Mouse (Mus musculus) olfactory bulb, adult 2 months (tissue): ENCODE results near the gene Atp11a. TPM values are rescaled to one million over a fixed set of nuclear protein-coding genes. Genes with fewer than 3 reads are reported as not detected.

Experiments
- H3K27ac ChIP-seq: fragments of 200-500 bp; 2 replicates; pipeline ENCODE4 v1.5.1; 2012; ENCODE audit warnings: low read depth, low read length; ENCODE audit not compliant: insufficient read depth
- H3K4me1 ChIP-seq: fragments of 200-500 bp; 2 replicates; pipeline ENCODE4 v1.6.1; 2012; ENCODE audit warnings: low read length; ENCODE audit not compliant: control insufficient read depth, insufficient read depth
- H3K4me3 ChIP-seq: fragments of 200-500 bp; 2 replicates; pipeline ENCODE4 v1.5.1; 2012; ENCODE audit warnings: mild to moderate bottlenecking, low read depth, low read length, moderate library complexity; ENCODE audit not compliant: insufficient read depth
- CTCF ChIP-seq: fragments of 200-500 bp; IDR thresholded peaks from 2 replicates; pipeline ENCODE4 v1.5.1; 2012; ENCODE audit warnings: low read depth, mild to moderate bottlenecking, low read length, moderate library complexity; ENCODE audit not compliant: insufficient read depth
- POLR2A ChIP-seq: fragments of 200-500 bp; IDR thresholded peaks from 2 replicates; pipeline ENCODE4 v1.6.1; 2012; ENCODE audit warnings: mild to moderate bottlenecking, low read depth, low read length, moderate library complexity; ENCODE audit not compliant: insufficient read depth
- WGBS: fragments of 180-500 bp; shearing (Covaris S2); methylation state at CpG from one replicate; pipeline ENCODE4 v1.1.7; 2018; 5-methylcytosine and 5-hydroxymethylcytosine counted together
- polyA plus RNA-seq: library from polyadenylated mRNA; stranded (reverse); fragments of >200 nt; gene quantifications from 2 replicates; pipeline ENCODE4 v1.2.4, GENCODE M21; 2012; ENCODE audit warnings: low replicate concordance; ENCODE audit not compliant: missing spikeins, insufficient read depth, insufficient read length

Atp11a gene
- polyA plus RNA-seq, 1 experiment, result not detected

- WGBS, result 92% methylated on average over 5 of the region's 5 CpGs
- Histone ChIP-seq H3K4me1 (no peaks in the 10 kb centered on the region), H3K27ac (0 out of 2 replicates have a peak overlapping the region, but pooled peaks have one; percentile 9), H3K4me3 (no peak overlapping the region)
- TF ChIP-seq POLR2A (no peak), CTCF (no peak)
These were observed 148.3 kb downstream of the Atp11a start for GRCm38 (mm10) chr8:12905122-12905521.

- Histone ChIP-seq H3K27ac (0 out of 2 replicates have a peak overlapping the region, but pooled peaks have one; percentile 9), H3K4me3 (no peak overlapping the region), H3K4me1 (no peaks in the 10 kb centered on the region)
- 85% methylated on average over 11 of the region's 11 CpGs for WGBS
- TF ChIP-seq POLR2A (no peak), CTCF (no peak)
These were observed 148.9 kb downstream of the Atp11a start for GRCm38 (mm10) chr8:12905599-12906321.

GRCm38 (mm10) chr8:12906597-12906996, 149.8 kb downstream of the Atp11a start:
- TF ChIP-seq CTCF (no peak), POLR2A (no peak)
- Histone ChIP-seq H3K4me1 (no peaks in the 10 kb centered on the region), H3K27ac (no peak overlapping the region), H3K4me3 (no peak overlapping the region)
- 79% methylated on average over 5 of the region's 5 CpGs for WGBS

GRCm38 (mm10) chr8:12907730-12908129, 150.9 kb downstream of the Atp11a start:
- TF ChIP-seq POLR2A, result no peak
- TF ChIP-seq CTCF, result no peak
- 88% methylated on average over 4 of the region's 4 CpGs for WGBS
- Histone ChIP-seq H3K27ac (no peak overlapping the region), H3K4me3 (no peak overlapping the region), H3K4me1 (no peaks in the 10 kb centered on the region)

GRCm38 (mm10) chr8:12912011-12912410, 155.2 kb downstream of the Atp11a start:
- WGBS, result 35% methylated on average over 5 of the region's 5 CpGs

GRCm38 (mm10) chr8:12915187-12916006, 158.6 kb downstream of the Atp11a start:
- peak overlapping the region; percentile 67 for H3K4me3 ChIP-seq
- 7% methylated on average over 42 of the region's 42 CpGs for WGBS
- H3K27ac ChIP-seq, result peak overlapping the region; percentile 24
- H3K4me1 ChIP-seq, result peaks cover 17% of the 10 kb centered on the region
- no peak for TF ChIP-seq POLR2A
- no peak for TF ChIP-seq CTCF

More at GRCm38 (mm10) chr8:12912011-12912410, 155.2 kb downstream of the Atp11a start:
- Histone ChIP-seq H3K27ac (no peak overlapping the region), H3K4me3 (no peak overlapping the region), H3K4me1 (peaks cover 9% of the 10 kb centered on the region; the same call in 1 of the 2 replicates)
- TF ChIP-seq CTCF, result no peak

- TF ChIP-seq CTCF (no peak), POLR2A (no peak)
- 18% methylated on average over 16 of the region's 16 CpGs for WGBS
- peak overlapping the region; percentile 67 for H3K4me3 ChIP-seq
- H3K27ac ChIP-seq, result peak overlapping the region; percentile 24
- H3K4me1 ChIP-seq, result peaks cover 17% of the 10 kb centered on the region
These were observed 159.5 kb downstream of the Atp11a start for GRCm38 (mm10) chr8:12916156-12916900.

- no peak overlapping the region for H3K27ac ChIP-seq
- 56% methylated on average over 3 of the region's 3 CpGs for WGBS
- H3K4me1 ChIP-seq, result peaks cover 17% of the 10 kb centered on the region
- H3K4me3 ChIP-seq, result peak overlapping the region; percentile 39
- TF ChIP-seq POLR2A (no peak), CTCF (no peak)
These were observed 160.2 kb downstream of the Atp11a start for GRCm38 (mm10) chr8:12917029-12917428.

GRCm38 (mm10) chr8:12917831-12918230, 161.0 kb downstream of the Atp11a start:
- peak overlapping the region; percentile 11; the same call in 1 of the 2 replicates for H3K4me3 ChIP-seq
- TF ChIP-seq POLR2A (no peak), CTCF (no peak)
- no peak overlapping the region for H3K27ac ChIP-seq
- peaks cover 17% of the 10 kb centered on the region for H3K4me1 ChIP-seq
- WGBS, result 59% methylated on average over 4 of the region's 4 CpGs

Other genes starting within 250 kb of the Atp11a start
- not detected in 2 replicates for gene Spaca7, start 184.0 kb upstream of the Atp11a start, polyA plus RNA-seq
- not detected in 2 replicates for gene Tubgcp3, start 84.8 kb upstream of the Atp11a start, polyA plus RNA-seq
- gene Mcf2l, start 116.8 kb downstream of the Atp11a start, polyA plus RNA-seq, result 245 and 415 TPM in 2 replicates